Mouse (Mus musculus): ENCODE results near the gene Cd320.

- TF ChIP-seq POLR2A (IDR thresholded peaks at IDR 0.05; ENCODE audit: extremely low read depth, insufficient read depth, low read length) (no peak), CTCF (IDR thresholded peaks at IDR 0.05; ENCODE audit: extremely low read depth, insufficient read depth, low read length) (peak; percentile 72)
These were observed 22.6 kb downstream of the Cd320 start for GRCm38 (mm10) chr17:33865330-33866030.

Data from cortical plate, adult 2 months (tissue).